ENCODE assay signal across 8 mouse cellular contexts in genomic region chr4:57141908-57142361, GRCm38 (mm10). TPM values are rescaled to one million over a fixed set of nuclear protein-coding genes. Genes with fewer than 3 reads are reported as not detected.
DNase-seq lines count a peak whose midpoint lies in the region; ATAC-seq and TF ChIP-seq lines count a peak whose summit lies in the region.

No protein-coding gene starts in this region.

- H3K9me3 ChIP-seq in forebrain, embryonic 10.5 days, result no peaks in the 10 kb centered on the region
- no peaks in the 10 kb centered on the region for H3K9me3 ChIP-seq in hindbrain, embryonic 15.5 days
- H3K9me3 ChIP-seq in liver, postnatal 0 days (ENCODE audit: low read length), result no peaks in the 10 kb centered on the region

- H3K27me3 ChIP-seq in forebrain, embryonic 10.5 days (ENCODE audit: poor library complexity, severe bottlenecking), result peaks cover 72% of the 10 kb centered on the region
- no peaks in the 10 kb centered on the region for H3K27me3 ChIP-seq in hindbrain, embryonic 15.5 days
- H3K27me3 ChIP-seq in liver, postnatal 0 days (ENCODE audit: insufficient read depth, low read length), result peaks cover 25% of the 10 kb centered on the region
- H3K27me3 ChIP-seq in small intestine, adult 2 months (ENCODE audit: control insufficient read depth, insufficient read depth, low read length), result no peaks in the 10 kb centered on the region

- H3K27ac ChIP-seq in layer of hippocampus, adult 2 months, result peak overlapping the region; percentile 65
- H3K27ac ChIP-seq in forebrain, embryonic 10.5 days, result no peak overlapping the region
- no peak overlapping the region for H3K27ac ChIP-seq in hindbrain, embryonic 15.5 days (replicated peaks)
- peak overlapping the region; percentile 34; the same call in 1 of the 2 replicates for H3K27ac ChIP-seq in liver, postnatal 0 days (ENCODE audit: low read depth)
- peak overlapping the region; percentile 95 for H3K27ac ChIP-seq in small intestine, adult 2 months (ENCODE audit: insufficient read depth, low read depth, low read length)

- H3K4me1 ChIP-seq in forebrain, embryonic 10.5 days, result peaks cover 34% of the 10 kb centered on the region
- H3K4me1 ChIP-seq in hindbrain, embryonic 15.5 days (replicated peaks), result peaks cover 45% of the 10 kb centered on the region
- H3K4me1 ChIP-seq in liver, postnatal 0 days (ENCODE audit: insufficient read depth), result peaks cover 11% of the 10 kb centered on the region
- H3K4me1 ChIP-seq in small intestine, adult 2 months (ENCODE audit: control insufficient read depth, insufficient read depth, insufficient read length, low read length), result peaks cover 22% of the 10 kb centered on the region

- TF ChIP-seq CTCF in layer of hippocampus, adult 2 months (conservative IDR thresholded peaks at IDR 0.05), result no peak
- no peak for TF ChIP-seq CTCF in liver, postnatal 0 days (IDR thresholded peaks at IDR 0.05; ENCODE audit: low read depth)
- TF ChIP-seq CTCF in small intestine, adult 2 months (IDR thresholded peaks at IDR 0.05; ENCODE audit: extremely low read depth, insufficient read length, insufficient replicate concordance, low read depth, low read length), result no peak

- ATAC-seq in hindbrain, embryonic 15.5 days (ENCODE audit: low FRiP score, low read depth), result peak; percentile 15; the same call in 1 of the 2 replicates
- no peak for ATAC-seq in liver, postnatal 0 days

- peak in 1 of 2 experiments; percentile 7 for DNase-seq in layer of hippocampus, adult 2 months (ENCODE audit: low spot score in 2 of 2)
- DNase-seq in layer of hippocampus, adult 9-10 months (ENCODE audit: low spot score), result no peak
- peak; percentile 82 to 84 for DNase-seq in cerebellum, adult 18-20 months
- DNase-seq in forebrain, embryonic 10.5 days (ENCODE audit: extremely low spot score, low spot score), result peak; percentile 38
- peak; percentile 38 for DNase-seq in liver, postnatal 0 days
- no peak for DNase-seq in yolk sac, embryonic 10.5 days (ENCODE audit: low spot score)

- H3K4me3 ChIP-seq in layer of hippocampus, adult 2 months, result peak overlapping the region; percentile 68
- H3K4me3 ChIP-seq in forebrain, embryonic 10.5 days, result peak overlapping the region; percentile 67
- peak overlapping the region; percentile 69 for H3K4me3 ChIP-seq in hindbrain, embryonic 15.5 days
- H3K4me3 ChIP-seq in liver, postnatal 0 days (ENCODE audit: low read depth, low read length), result peak overlapping the region; percentile 58
- peak overlapping the region; percentile 66 for H3K4me3 ChIP-seq in small intestine, adult 2 months (ENCODE audit: low read depth, low read length)

- no peak for TF ChIP-seq EP300 in liver, postnatal 0 days (IDR thresholded peaks at IDR 0.05; ENCODE audit: low read depth)

- 4% methylated on average over 26 of the region's 26 CpGs for WGBS in forebrain, embryonic 10.5 days
- WGBS in hindbrain, embryonic 15.5 days, result 4% methylated on average over 26 of the region's 26 CpGs
- WGBS in liver, postnatal 0 days (ENCODE audit: insufficient replicate concordance), result 4% methylated on average over 26 of the region's 26 CpGs
- WGBS in small intestine, adult 2 months, result 3% methylated on average over 26 of the region's 26 CpGs

- no peak for TF ChIP-seq POLR2A in small intestine, adult 2 months (IDR thresholded peaks at IDR 0.05; ENCODE audit: low read depth, low read length)

- H3K4me2 ChIP-seq in hindbrain, embryonic 15.5 days, result peak overlapping the region; percentile 75
- H3K4me2 ChIP-seq in liver, postnatal 0 days (ENCODE audit: low read depth, low read length), result peak overlapping the region; percentile 82

- H3K9ac ChIP-seq in hindbrain, embryonic 15.5 days, result peak overlapping the region; percentile 56
- peak overlapping the region; percentile 64 for H3K9ac ChIP-seq in liver, postnatal 0 days (replicated peaks)

- no peaks in the 10 kb centered on the region for H3K36me3 ChIP-seq in forebrain, embryonic 10.5 days (replicated peaks)
- no peaks in the 10 kb centered on the region for H3K36me3 ChIP-seq in hindbrain, embryonic 15.5 days
- no peaks in the 10 kb centered on the region for H3K36me3 ChIP-seq in liver, postnatal 0 days (replicated peaks; ENCODE audit: insufficient read depth, low read length)
- no peaks in the 10 kb centered on the region for H3K36me3 ChIP-seq in small intestine, adult 2 months (ENCODE audit: control insufficient read depth, insufficient read depth, low read length)

RNA-seq across cellular contexts. Expression of gene Epb41l4b, which starts 1.3 kb away (rescaled TPM):
- 10 to 100 TPM; 20.3 to 26.7 TPM for total RNA-seq in layer of hippocampus, adult 2 months (2021)
- 0.37 and 0.38 TPM in 2 replicates for polyA plus RNA-seq in forebrain, embryonic 10.5 days (2016; fragmentation: Nextera tagmentation; extraction: Ambion mirVana)
- polyA plus RNA-seq in hindbrain, embryonic 15.5 days (2015; fragmentation: Nextera tagmentation; extraction: Ambion mirVana), result 3.3 and 3.5 TPM in 2 replicates
- polyA plus RNA-seq in liver, postnatal 0 days (2015; fragmentation: Nextera tagmentation; extraction: Ambion mirVana), result 6.7 and 8.4 TPM in 2 replicates
- polyA plus RNA-seq in small intestine, adult 2 months (2012; rRNA removed), result 32.6 and 81.4 TPM in 2 replicates

Comparison
In these comparisons a context has a peak if more than half of its experiments do, and no peak if none do; other contexts are left out.
1. DNase-seq: peak in cerebellum, adult 18-20 months (2 of 2), forebrain, embryonic 10.5 days (single experiment) and liver, postnatal 0 days (single experiment); none in layer of hippocampus, adult 9-10 months (single experiment) and yolk sac, embryonic 10.5 days (single experiment).
2. H3K27ac ChIP-seq: peak in layer of hippocampus, adult 2 months (single experiment), liver, postnatal 0 days (single experiment) and small intestine, adult 2 months (single experiment); none in forebrain, embryonic 10.5 days (single experiment) and hindbrain, embryonic 15.5 days (single experiment).
3. Peak in every context shown above with its lines, with median percentiles within 50 percentile points of each other: H3K4me3 ChIP-seq.